Mouse (Mus musculus): ENCODE results near the gene Prpf8. TPM values are rescaled to one million over a fixed set of nuclear protein-coding genes. Genes with fewer than 3 reads are reported as not detected.

Prpf8 gene
- polyA plus RNA-seq, 1 experiment: 104 TPM

- no peak for TF ChIP-seq FOSL1 (IDR thresholded peaks at IDR 0.05; ENCODE audit: insufficient read depth, low read length, poor library complexity, severe bottlenecking)
- no peak for TF ChIP-seq CTCF (IDR thresholded peaks at IDR 0.05; ENCODE audit: control insufficient read depth, insufficient read depth, insufficient read length)
- no peak for TF ChIP-seq MYOD1 (IDR thresholded peaks at IDR 0.05; ENCODE audit: control insufficient read depth, insufficient read length, low read depth)
- TF ChIP-seq MAX (IDR thresholded peaks at IDR 0.05): no peak
- no peak for TF ChIP-seq USF1 (IDR thresholded peaks at IDR 0.05; ENCODE audit: low read depth)
- no peak overlapping the region for H3K4me3 ChIP-seq (ENCODE audit: insufficient read depth, poor library complexity, severe bottlenecking)
- H3ac ChIP-seq (ENCODE audit: control insufficient read depth, insufficient read length, low read depth): no peak overlapping the region
- H3K27me3 ChIP-seq (ENCODE audit: control insufficient read depth, insufficient read depth, insufficient read length): no peaks in the 10 kb centered on the region
- H3K79me2 ChIP-seq (ENCODE audit: control insufficient read depth, insufficient read depth): peaks cover 12% of the 10 kb centered on the region
- H3K79me3 ChIP-seq (ENCODE audit: low read depth): peaks cover 14% of the 10 kb centered on the region
- peaks cover 26% of the 10 kb centered on the region for H3K36me3 ChIP-seq (ENCODE audit: control insufficient read depth, insufficient read depth)
These were observed 17.4 kb upstream of the Prpf8 start for GRCm38 (mm10) chr11:75469261-75469660.

GRCm38 (mm10) chr11:75470675-75471074 lies 15.9 kb upstream of the Prpf8 start:
- Histone ChIP-seq H3K4me3 (ENCODE audit: insufficient read depth, poor library complexity, severe bottlenecking) (no peak overlapping the region), H3K79me2 (ENCODE audit: control insufficient read depth, insufficient read depth) (no peaks in the 10 kb centered on the region)
- no peak for TF ChIP-seq FOSL1 (IDR thresholded peaks at IDR 0.05; ENCODE audit: insufficient read depth, low read length, poor library complexity, severe bottlenecking)
- TF ChIP-seq CEBPB (IDR thresholded peaks at IDR 0.05; ENCODE audit: low read depth): no peak
- TF ChIP-seq MYOG (IDR thresholded peaks at IDR 0.05; ENCODE audit: control insufficient read depth, extremely low read depth, insufficient read length): no peak
- TF ChIP-seq USF1 (IDR thresholded peaks at IDR 0.05; ENCODE audit: low read depth): no peak
- no peak for TF ChIP-seq CTCF (IDR thresholded peaks at IDR 0.05; ENCODE audit: control insufficient read depth, insufficient read depth, insufficient read length)
- no peak for TF ChIP-seq MAX (IDR thresholded peaks at IDR 0.05)
- TF ChIP-seq MYOD1 (IDR thresholded peaks at IDR 0.05; ENCODE audit: control insufficient read depth, insufficient read length, low read depth): no peak

GRCm38 (mm10) chr11:75472469-75473081 lies 14.0 kb upstream of the Prpf8 start:
- Histone ChIP-seq H3K27me3 (ENCODE audit: control insufficient read depth, insufficient read depth, insufficient read length) (no peaks in the 10 kb centered on the region), H3K4me3 (ENCODE audit: insufficient read depth, poor library complexity, severe bottlenecking) (no peak overlapping the region), H3ac (ENCODE audit: control insufficient read depth, insufficient read length, low read depth) (no peak overlapping the region), H3K36me3 (ENCODE audit: control insufficient read depth, insufficient read depth) (no peaks in the 10 kb centered on the region), H3K79me2 (ENCODE audit: control insufficient read depth, insufficient read depth) (no peaks in the 10 kb centered on the region), H3K79me3 (ENCODE audit: low read depth) (no peaks in the 10 kb centered on the region)
- no peak for TF ChIP-seq FOSL1 (IDR thresholded peaks at IDR 0.05; ENCODE audit: insufficient read depth, low read length, poor library complexity, severe bottlenecking)

More at GRCm38 (mm10) chr11:75470675-75471074, 15.9 kb upstream of the Prpf8 start:
- Histone ChIP-seq H3K79me3 (ENCODE audit: low read depth) (peaks cover 2% of the 10 kb centered on the region), H3K27me3 (ENCODE audit: control insufficient read depth, insufficient read depth, insufficient read length) (no peaks in the 10 kb centered on the region), H3ac (ENCODE audit: control insufficient read depth, insufficient read length, low read depth) (no peak overlapping the region), H3K36me3 (ENCODE audit: control insufficient read depth, insufficient read depth) (peaks cover 12% of the 10 kb centered on the region)

GRCm38 (mm10) chr11:75473376-75473775 lies 13.2 kb upstream of the Prpf8 start:
- no peaks in the 10 kb centered on the region for H3K27me3 ChIP-seq (ENCODE audit: control insufficient read depth, insufficient read depth, insufficient read length)
- no peaks in the 10 kb centered on the region for H3K79me2 ChIP-seq (ENCODE audit: control insufficient read depth, insufficient read depth)
- no peak for TF ChIP-seq MYOG (IDR thresholded peaks at IDR 0.05; ENCODE audit: control insufficient read depth, extremely low read depth, insufficient read length)
- no peak for TF ChIP-seq CTCF (IDR thresholded peaks at IDR 0.05; ENCODE audit: control insufficient read depth, insufficient read depth, insufficient read length)
- TF ChIP-seq USF1 (IDR thresholded peaks at IDR 0.05; ENCODE audit: low read depth): no peak
- TF ChIP-seq MAX (IDR thresholded peaks at IDR 0.05): no peak
- no peak for TF ChIP-seq CEBPB (IDR thresholded peaks at IDR 0.05; ENCODE audit: low read depth)
- H3K36me3 ChIP-seq (ENCODE audit: control insufficient read depth, insufficient read depth): no peaks in the 10 kb centered on the region
- H3K79me3 ChIP-seq (ENCODE audit: low read depth): no peaks in the 10 kb centered on the region
- H3ac ChIP-seq (ENCODE audit: control insufficient read depth, insufficient read length, low read depth): no peak overlapping the region
- H3K4me3 ChIP-seq (ENCODE audit: insufficient read depth, poor library complexity, severe bottlenecking): no peak overlapping the region

GRCm38 (mm10) chr11:75486192-75486591 lies 424 bp upstream of the Prpf8 start:
- H3K27me3 ChIP-seq (ENCODE audit: control insufficient read depth, insufficient read depth, insufficient read length): no peaks in the 10 kb centered on the region
- peaks cover 47% of the 10 kb centered on the region for H3K79me2 ChIP-seq (ENCODE audit: control insufficient read depth, insufficient read depth)
- TF ChIP-seq MAX (IDR thresholded peaks at IDR 0.05) (no peak), USF1 (IDR thresholded peaks at IDR 0.05; ENCODE audit: low read depth) (no peak), FOSL1 (IDR thresholded peaks at IDR 0.05; ENCODE audit: insufficient read depth, low read length, poor library complexity, severe bottlenecking) (no peak)
- peaks cover 32% of the 10 kb centered on the region for H3K79me3 ChIP-seq (ENCODE audit: low read depth)
- H3ac ChIP-seq (ENCODE audit: control insufficient read depth, insufficient read length, low read depth): no peak overlapping the region
- peaks cover 34% of the 10 kb centered on the region for H3K36me3 ChIP-seq (ENCODE audit: control insufficient read depth, insufficient read depth)
- no peak overlapping the region for H3K4me3 ChIP-seq (ENCODE audit: insufficient read depth, poor library complexity, severe bottlenecking)

GRCm38 (mm10) chr11:75487496-75487895 lies 880 bp downstream of the Prpf8 start:
- H3K27me3 ChIP-seq (ENCODE audit: control insufficient read depth, insufficient read depth, insufficient read length): no peaks in the 10 kb centered on the region

More at GRCm38 (mm10) chr11:75487496-75487895, 880 bp downstream of the Prpf8 start:
- TF ChIP-seq CEBPB (IDR thresholded peaks at IDR 0.05; ENCODE audit: low read depth) (no peak), CTCF (IDR thresholded peaks at IDR 0.05; ENCODE audit: control insufficient read depth, insufficient read depth, insufficient read length) (no peak), USF1 (IDR thresholded peaks at IDR 0.05; ENCODE audit: low read depth) (no peak), MYOD1 (IDR thresholded peaks at IDR 0.05; ENCODE audit: control insufficient read depth, insufficient read length, low read depth) (no peak), MAX (IDR thresholded peaks at IDR 0.05) (no peak), MYOG (IDR thresholded peaks at IDR 0.05; ENCODE audit: control insufficient read depth, extremely low read depth, insufficient read length) (no peak), FOSL1 (IDR thresholded peaks at IDR 0.05; ENCODE audit: insufficient read depth, low read length, poor library complexity, severe bottlenecking) (no peak)
- Histone ChIP-seq H3ac (ENCODE audit: control insufficient read depth, insufficient read length, low read depth) (peak overlapping the region; percentile 83), H3K36me3 (ENCODE audit: control insufficient read depth, insufficient read depth) (peaks cover 47% of the 10 kb centered on the region), H3K4me3 (ENCODE audit: insufficient read depth, poor library complexity, severe bottlenecking) (peak overlapping the region; percentile 92), H3K79me3 (ENCODE audit: low read depth) (peaks cover 32% of the 10 kb centered on the region), H3K79me2 (ENCODE audit: control insufficient read depth, insufficient read depth) (peaks cover 56% of the 10 kb centered on the region)

Data from C2C12 (cell line).